Mouse (Mus musculus) cerebellum, adult 9-10 months (tissue): ENCODE measurements around the gene Tspan1.

Experiments
- DNase-seq: peaks from one replicate; pipeline ENCODE4 v3.0.0; 2022

Tspan1 gene

GRCm38 (mm10) chr4:116123602-116124519, 43.5 kb downstream of the Tspan1 start, which contains the start of the genes Rad54l and Pomgnt1:
TSS of gene Rad54l (minus strand) at chr4:116123690.
TSS of gene Pomgnt1 (plus strand) at chr4:116123840.
- peak; percentile 77 for DNase-seq

DNA sequence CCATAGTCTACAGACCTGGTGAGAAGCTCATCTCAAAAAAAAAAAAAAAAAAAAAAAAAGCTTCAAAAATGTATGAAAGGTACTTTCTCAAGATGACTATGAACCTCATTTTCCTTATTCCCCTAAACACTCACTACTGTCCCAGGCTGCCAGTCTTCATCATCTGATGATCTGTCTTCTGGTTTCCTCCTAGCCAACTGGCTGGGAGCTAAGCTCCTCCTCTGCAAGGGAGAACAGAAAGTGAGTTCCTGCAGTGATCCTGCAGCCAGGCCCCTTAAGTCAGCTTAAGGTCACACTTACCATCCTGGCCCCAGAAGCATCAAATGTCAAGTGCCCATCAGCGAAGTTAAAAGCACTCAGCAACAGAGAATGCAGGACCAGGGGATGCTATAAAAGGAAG, 44.6 kb downstream of the Tspan1 start:
- DNase-seq = no peak
